Mouse (Mus musculus): Measurements from ENCODE around the gene A930004D18Rik. TPM values are rescaled to one million over a fixed set of nuclear protein-coding genes. Genes with fewer than 3 reads are reported as not detected.
"Not testable (repeated sequence)": the region's sequence is repeated elsewhere in the genome, so short reads cannot be mapped to it uniquely, and the experiment has no call there.

The A930004D18Rik gene
- polyA plus RNA-seq, 1 experiment from 2014 or later, result 13.1 TPM

GRCm38 (mm10) chr2:18002306-18002705, 35.2 kb downstream of the A930004D18Rik start:
- 87% methylated on average over 3 of the region's 3 CpGs for WGBS
- no peaks in the 10 kb centered on the region for H3K4me1 ChIP-seq (replicated peaks; ENCODE audit: control insufficient read depth, insufficient read depth, low read length)
- no peak overlapping the region for H3K9ac ChIP-seq (ENCODE audit: low read length)
- no peaks in the 10 kb centered on the region for H3K36me3 ChIP-seq (ENCODE audit: control insufficient read depth, insufficient read depth, low read length)
- no peaks in the 10 kb centered on the region for H3K27me3 ChIP-seq (ENCODE audit: control insufficient read depth, insufficient read depth, low read depth, low read length)
- H3K9me3 ChIP-seq (ENCODE audit: control insufficient read depth, low read length), result no peaks in the 10 kb centered on the region
- H3K4me3 ChIP-seq (ENCODE audit: low read length), result no peak overlapping the region
- H3K4me2 ChIP-seq (ENCODE audit: low read depth, low read length), result no peak overlapping the region
- H3K27ac ChIP-seq (ENCODE audit: low read length), result no peak overlapping the region
- no peak for ATAC-seq (ENCODE audit: low read depth)

- H3K27me3 ChIP-seq (ENCODE audit: control insufficient read depth, insufficient read depth, low read depth, low read length), result no peaks in the 10 kb centered on the region
- H3K9ac ChIP-seq (ENCODE audit: low read length), result no peak within 1 kb of the TSS
- H3K27ac ChIP-seq (ENCODE audit: low read length), result no peak within 1 kb of the TSS
- H3K4me2 ChIP-seq (ENCODE audit: low read depth, low read length), result no peak within 1 kb of the TSS
- H3K4me3 ChIP-seq (ENCODE audit: low read length), result no peak within 1 kb of the TSS
- H3K4me1 ChIP-seq (replicated peaks; ENCODE audit: control insufficient read depth, insufficient read depth, low read length), result no peaks in the 10 kb centered on the region
- H3K9me3 ChIP-seq (ENCODE audit: control insufficient read depth, low read length), result no peaks in the 10 kb centered on the region
- no peaks in the 10 kb centered on the region for H3K36me3 ChIP-seq (ENCODE audit: control insufficient read depth, insufficient read depth, low read length)
- ATAC-seq (ENCODE audit: low read depth), result no peak
Measured at GRCm38 (mm10) chr2:17996858-17997257, 40.7 kb downstream of the A930004D18Rik start, which contains the start of gene H2al2a. TSS of gene H2al2a (minus strand) at chr2:17996958.

- no peak overlapping the region for H3K4me3 ChIP-seq (ENCODE audit: low read length)
- no peaks in the 10 kb centered on the region for H3K4me1 ChIP-seq (replicated peaks; ENCODE audit: control insufficient read depth, insufficient read depth, low read length)
- H3K36me3 ChIP-seq (ENCODE audit: control insufficient read depth, insufficient read depth, low read length), result no peaks in the 10 kb centered on the region
- no peak overlapping the region for H3K27ac ChIP-seq (ENCODE audit: low read length)
- no peak overlapping the region for H3K4me2 ChIP-seq (ENCODE audit: low read depth, low read length)
- no peaks in the 10 kb centered on the region for H3K27me3 ChIP-seq (ENCODE audit: control insufficient read depth, insufficient read depth, low read depth, low read length)
- no peak overlapping the region for H3K9ac ChIP-seq (ENCODE audit: low read length)
- no peak for ATAC-seq (ENCODE audit: low read depth)
- H3K9me3 ChIP-seq (ENCODE audit: control insufficient read depth, low read length), result no peaks in the 10 kb centered on the region
Measured at GRCm38 (mm10) chr2:17989562-17989961, 48.0 kb downstream of the A930004D18Rik start.

DNA sequence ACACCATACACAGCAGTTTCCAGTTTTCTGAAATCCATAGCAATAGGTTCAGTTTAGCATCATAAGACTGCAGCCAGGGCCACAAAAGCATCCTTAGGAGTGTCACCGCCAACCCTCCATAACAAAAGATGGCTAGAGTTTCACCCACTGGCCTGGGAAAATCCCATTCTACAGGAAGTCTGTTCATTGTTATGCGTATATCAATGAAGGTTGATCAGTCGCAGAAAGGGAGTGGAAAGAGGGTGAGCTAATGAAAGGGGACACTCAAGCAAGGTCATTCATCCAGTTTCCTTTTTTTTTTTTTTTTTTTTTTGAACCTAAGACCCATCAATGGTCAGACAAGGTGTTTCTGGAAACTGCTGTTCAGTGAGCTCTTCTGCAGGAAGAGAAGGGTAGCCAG, 48.4 kb downstream of the A930004D18Rik start:
- Histone ChIP-seq H3K27me3 (ENCODE audit: control insufficient read depth, insufficient read depth, low read depth, low read length) (no peaks in the 10 kb centered on the region), H3K27ac (ENCODE audit: low read length) (no peak overlapping the region), H3K4me1 (replicated peaks; ENCODE audit: control insufficient read depth, insufficient read depth, low read length) (no peaks in the 10 kb centered on the region), H3K9ac (ENCODE audit: low read length) (no peak overlapping the region), H3K4me3 (ENCODE audit: low read length) (no peak overlapping the region), H3K9me3 (ENCODE audit: control insufficient read depth, low read length) (no peaks in the 10 kb centered on the region), H3K4me2 (ENCODE audit: low read depth, low read length) (no peak overlapping the region), H3K36me3 (ENCODE audit: control insufficient read depth, insufficient read depth, low read length) (no peaks in the 10 kb centered on the region)
- ATAC-seq (ENCODE audit: low read depth), result no peak
- WGBS, result 71% methylated on average over 3 of the region's 3 CpGs

DNA sequence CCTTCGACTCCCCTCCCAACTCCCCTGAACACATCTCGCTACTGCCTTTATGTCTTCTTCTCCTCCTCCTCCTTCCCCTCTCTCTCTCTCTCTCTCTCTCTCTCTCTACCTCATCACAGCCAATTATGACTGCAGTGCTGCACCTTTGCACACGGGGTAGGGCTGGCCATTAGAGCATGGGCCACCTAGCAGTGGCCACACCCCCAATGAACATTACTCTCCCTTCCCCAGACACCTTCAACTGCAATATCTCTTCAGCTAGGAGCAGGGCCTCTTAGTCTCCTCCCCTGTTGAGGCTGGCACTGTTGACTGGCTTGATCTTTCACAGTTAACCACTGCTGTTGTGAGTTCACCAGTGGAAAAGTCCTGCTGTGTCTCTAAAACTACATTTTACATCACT, 50.8 kb downstream of the A930004D18Rik start:
- Histone ChIP-seq H3K27me3 (ENCODE audit: control insufficient read depth, insufficient read depth, low read depth, low read length) (no peaks in the 10 kb centered on the region), H3K36me3 (ENCODE audit: control insufficient read depth, insufficient read depth, low read length) (no peaks in the 10 kb centered on the region), H3K9ac (ENCODE audit: low read length) (no peak overlapping the region), H3K4me3 (ENCODE audit: low read length) (no peak overlapping the region), H3K4me1 (replicated peaks; ENCODE audit: control insufficient read depth, insufficient read depth, low read length) (no peaks in the 10 kb centered on the region), H3K9me3 (ENCODE audit: control insufficient read depth, low read length) (no peaks in the 10 kb centered on the region), H3K27ac (ENCODE audit: low read length) (no peak overlapping the region), H3K4me2 (ENCODE audit: low read depth, low read length) (no peak overlapping the region)
- no peak for ATAC-seq (ENCODE audit: low read depth)
- WGBS, result 80% methylated on average over 3 of the region's 3 CpGs

GRCm38 (mm10) chr2:17984774-17985173, 52.8 kb downstream of the A930004D18Rik start:
- no peaks in the 10 kb centered on the region for H3K9me3 ChIP-seq (ENCODE audit: control insufficient read depth, low read length)
- no peaks in the 10 kb centered on the region for H3K27me3 ChIP-seq (ENCODE audit: control insufficient read depth, insufficient read depth, low read depth, low read length)
- no peak overlapping the region for H3K4me2 ChIP-seq (ENCODE audit: low read depth, low read length)
- H3K9ac ChIP-seq (ENCODE audit: low read length), result no peak overlapping the region
- no peak for ATAC-seq (ENCODE audit: low read depth)
- no peak overlapping the region for H3K4me3 ChIP-seq (ENCODE audit: low read length)
- WGBS, result 97% methylated on average over 3 of the region's 3 CpGs
- H3K36me3 ChIP-seq (ENCODE audit: control insufficient read depth, insufficient read depth, low read length), result no peaks in the 10 kb centered on the region
- no peaks in the 10 kb centered on the region for H3K4me1 ChIP-seq (replicated peaks; ENCODE audit: control insufficient read depth, insufficient read depth, low read length)
- H3K27ac ChIP-seq (ENCODE audit: low read length), result no peak overlapping the region

DNA sequence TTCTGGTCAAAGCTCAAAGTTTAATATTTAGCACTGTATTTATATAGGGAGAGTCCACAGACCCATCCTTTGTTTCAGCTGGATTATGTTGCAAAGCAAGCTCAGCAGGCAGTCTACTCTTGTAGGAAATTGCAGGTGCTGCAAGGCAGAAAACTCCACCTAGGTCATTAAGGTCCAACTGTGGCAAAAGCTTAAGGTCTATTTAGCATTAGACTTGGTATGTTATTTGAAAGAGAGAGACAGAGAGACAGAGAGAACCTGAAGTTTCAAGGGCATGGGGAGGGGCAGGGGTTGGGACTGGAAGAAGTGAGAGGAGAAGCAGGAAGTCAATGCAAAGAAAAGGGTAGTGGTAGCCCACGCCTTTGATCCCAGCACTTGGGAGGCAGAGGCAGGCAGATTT, 54.8 kb downstream of the A930004D18Rik start:
- no peaks in the 10 kb centered on the region for H3K4me1 ChIP-seq (replicated peaks; ENCODE audit: control insufficient read depth, insufficient read depth, low read length)
- H3K27ac ChIP-seq (ENCODE audit: low read length), result no peak overlapping the region
- WGBS, result 84% methylated on average over 1 of the region's 1 CpGs
- ATAC-seq (ENCODE audit: low read depth), result no peak
- H3K27me3 ChIP-seq (ENCODE audit: control insufficient read depth, insufficient read depth, low read depth, low read length), result no peaks in the 10 kb centered on the region
- no peaks in the 10 kb centered on the region for H3K36me3 ChIP-seq (ENCODE audit: control insufficient read depth, insufficient read depth, low read length)
- no peak overlapping the region for H3K9ac ChIP-seq (ENCODE audit: low read length)
- H3K4me2 ChIP-seq (ENCODE audit: low read depth, low read length), result no peak overlapping the region
- H3K9me3 ChIP-seq (ENCODE audit: control insufficient read depth, low read length), result no peaks in the 10 kb centered on the region
- no peak overlapping the region for H3K4me3 ChIP-seq (ENCODE audit: low read length)

- Histone ChIP-seq H3K9ac (ENCODE audit: low read length) (no peak overlapping the region), H3K4me1 (replicated peaks; ENCODE audit: control insufficient read depth, insufficient read depth, low read length) (peaks cover 5% of the 10 kb centered on the region), H3K36me3 (ENCODE audit: control insufficient read depth, insufficient read depth, low read length) (no peaks in the 10 kb centered on the region), H3K4me2 (ENCODE audit: low read depth, low read length) (no peak overlapping the region), H3K9me3 (ENCODE audit: control insufficient read depth, low read length) (no peaks in the 10 kb centered on the region), H3K27ac (ENCODE audit: low read length) (no peak overlapping the region), H3K27me3 (ENCODE audit: control insufficient read depth, insufficient read depth, low read depth, low read length) (no peaks in the 10 kb centered on the region), H3K4me3 (ENCODE audit: low read length) (no peak overlapping the region)
- whole genome bisulfite sequencing, result 91% methylated on average over 6 of the region's 6 CpGs
- ATAC-seq (ENCODE audit: low read depth), result no peak
Measured at GRCm38 (mm10) chr2:17978706-17979105, 58.8 kb downstream of the A930004D18Rik start.

- not testable (repeated sequence) for H3K9ac ChIP-seq (ENCODE audit: low read length); H3K36me3 ChIP-seq (ENCODE audit: control insufficient read depth, insufficient read depth, low read length); ATAC-seq (ENCODE audit: low read depth); H3K4me2 ChIP-seq (ENCODE audit: low read depth, low read length); H3K27me3 ChIP-seq (ENCODE audit: control insufficient read depth, insufficient read depth, low read depth, low read length); H3K4me1 ChIP-seq (replicated peaks; ENCODE audit: control insufficient read depth, insufficient read depth, low read length); H3K9me3 ChIP-seq (ENCODE audit: control insufficient read depth, low read length); H3K27ac ChIP-seq (ENCODE audit: low read length); H3K4me3 ChIP-seq (ENCODE audit: low read length)
- 89% methylated on average over 7 of the region's 7 CpGs for WGBS
Measured at GRCm38 (mm10) chr2:17978251-17978650, 59.3 kb downstream of the A930004D18Rik start.

DNA sequence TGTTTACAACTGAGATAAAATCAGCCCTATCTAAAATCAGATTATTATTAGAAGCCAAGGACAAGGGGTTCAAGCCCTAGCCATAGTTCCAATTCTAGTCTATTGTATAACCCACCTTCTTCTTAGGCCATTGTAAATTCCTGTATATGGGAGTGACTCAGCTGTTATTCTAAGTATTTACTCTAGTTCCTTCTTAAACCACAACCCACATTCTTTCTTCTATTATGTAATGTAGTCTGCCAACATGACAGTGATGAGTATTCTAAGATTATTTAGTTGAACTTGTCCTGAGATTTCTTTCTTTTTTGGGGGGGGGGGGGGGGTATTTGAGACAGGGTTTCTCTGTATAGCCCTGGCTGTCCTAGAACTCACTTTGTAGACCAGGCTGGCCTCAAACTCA, 59.9 kb downstream of the A930004D18Rik start:
- not testable (repeated sequence) for H3K36me3 ChIP-seq (ENCODE audit: control insufficient read depth, insufficient read depth, low read length); H3K9ac ChIP-seq (ENCODE audit: low read length); ATAC-seq (ENCODE audit: low read depth); H3K27ac ChIP-seq (ENCODE audit: low read length); H3K4me2 ChIP-seq (ENCODE audit: low read depth, low read length); H3K4me3 ChIP-seq (ENCODE audit: low read length); H3K4me1 ChIP-seq (replicated peaks; ENCODE audit: control insufficient read depth, insufficient read depth, low read length); H3K9me3 ChIP-seq (ENCODE audit: control insufficient read depth, low read length); H3K27me3 ChIP-seq (ENCODE audit: control insufficient read depth, insufficient read depth, low read depth, low read length)
